Mouse (Mus musculus) heart, postnatal 14 days (tissue): Measurements from ENCODE around the gene Trim56. TPM values are rescaled to one million over a fixed set of nuclear protein-coding genes. Genes with fewer than 3 reads are reported as not detected.
A peak's percentile ranks its signal among the peaks of the same experiment; 100 is the strongest.

Experiments
- DNase-seq, 2 experiments: peaks; one replicate each; pipeline ENCODE4 v3.0.0; 2021 to 2022
- intact Hi-C: fragments of 180-260 bp; cut with DNase I; formaldehyde crosslinking; loops from one replicate; pipeline ENCODE4 v1.15.1; 2025
- total RNA-seq, 2 experiments: library from RNA; stranded (reverse); gene quantifications; 2 replicates each; pipeline ENCODE4 v1.2.3; 2021

Gene Trim56
- total RNA-seq, 2 experiments from 2014 or later = 19.4 to 20.4 TPM

DNA sequence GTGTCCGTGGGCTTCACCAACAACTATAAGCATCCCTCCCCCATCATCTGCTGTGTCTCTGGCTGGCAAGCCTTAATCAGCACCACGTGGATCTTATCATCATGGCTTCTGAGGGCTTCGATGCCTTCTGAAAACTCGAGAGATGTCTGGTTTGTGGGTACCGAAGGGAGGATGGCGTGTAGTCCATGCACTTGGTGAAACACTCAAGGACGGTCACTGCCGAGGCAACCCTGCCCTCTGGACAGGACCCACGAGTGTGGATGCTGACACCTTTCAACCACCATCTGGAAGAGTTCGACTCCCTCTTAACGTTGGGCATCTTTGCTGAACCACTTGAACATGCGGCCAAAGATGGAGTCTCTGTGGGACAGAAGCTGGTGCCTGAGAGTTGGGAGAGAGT lies 5.1 kb downstream of the Trim56 start:
- DNase-seq = no peak
- intact Hi-C loops = no loop called here

DNA sequence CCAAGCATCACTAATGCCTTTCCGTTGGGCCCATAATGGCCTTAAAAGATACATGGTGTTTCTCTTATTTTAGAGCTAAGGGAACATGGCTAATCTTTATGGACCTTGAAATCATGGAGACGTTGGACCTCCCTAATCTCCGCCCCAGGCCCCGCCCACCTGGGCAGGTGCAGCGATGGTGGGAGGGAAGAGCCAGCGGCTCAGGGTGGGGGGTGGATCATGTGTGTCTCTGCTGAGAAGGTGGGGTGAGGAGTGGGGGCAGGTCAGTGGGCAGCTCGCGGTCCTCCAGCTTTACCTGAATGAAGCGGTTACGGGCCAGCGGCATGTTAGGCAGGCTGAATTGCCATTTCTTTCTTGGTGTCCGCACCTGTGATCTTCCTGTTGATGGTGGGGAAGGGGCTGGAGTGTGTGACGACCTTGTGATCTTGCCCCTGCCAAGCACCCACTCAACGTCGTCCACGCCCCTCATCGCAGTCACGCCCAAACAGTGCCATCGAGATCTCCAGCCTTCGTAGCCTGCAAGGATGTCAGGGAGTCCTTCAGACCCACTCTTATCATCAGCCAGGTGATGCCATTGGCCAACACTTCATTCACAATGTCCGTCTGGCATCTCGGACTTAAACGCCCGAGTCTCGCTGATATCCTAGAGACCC lies 5.9 kb downstream of the Trim56 start:
- intact Hi-C loops = loop anchor here (10.0 kb wide), 1 partner anchor 185 kb away; no protein-coding TSS in a partner anchor
- no peak for DNase-seq

DNA sequence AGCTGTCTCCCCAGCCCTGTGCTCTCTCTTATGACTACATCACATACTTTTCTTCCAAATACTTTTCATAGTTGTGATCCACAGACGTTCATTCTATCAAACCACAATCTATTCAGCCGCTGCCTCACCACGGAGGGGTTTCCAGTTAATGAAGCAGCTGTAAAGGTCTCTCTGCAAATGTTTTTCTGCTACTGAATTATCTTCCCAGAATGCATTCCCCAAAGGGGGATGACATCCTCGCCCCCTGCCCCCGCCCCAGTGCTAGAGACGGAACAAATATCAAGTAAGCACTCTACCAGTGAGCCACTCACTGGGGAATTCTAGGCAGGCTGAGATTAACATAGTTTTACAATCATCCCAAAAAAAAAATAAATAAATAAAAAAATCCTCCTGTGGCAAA lies 7.9 kb downstream of the Trim56 start:
- intact Hi-C loops = loop anchor here (10.0 kb wide), 1 partner anchor 183 kb away; no protein-coding TSS in a partner anchor
- no peak for DNase-seq

DNA sequence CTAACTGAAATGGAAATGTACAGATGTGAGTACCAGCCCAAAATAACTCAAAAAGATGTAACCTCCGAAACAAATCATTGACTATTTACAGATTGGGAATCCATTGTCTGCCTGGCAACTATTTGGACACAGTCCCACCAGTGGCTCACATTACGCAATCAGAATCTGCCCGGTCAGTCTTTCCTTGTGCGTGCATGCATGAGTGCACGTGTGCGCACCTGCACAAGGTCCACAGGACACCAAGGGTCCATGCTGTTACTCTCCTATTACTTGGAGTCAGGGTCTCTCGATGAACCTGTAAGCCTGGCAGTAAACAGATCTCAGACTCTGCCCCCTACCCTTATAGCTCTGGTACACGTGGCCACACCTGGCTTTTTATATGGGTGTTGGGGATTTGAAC lies 8.3 kb downstream of the Trim56 start:
- intact Hi-C loops = loop anchor here (1.0 to 10.0 kb wide), 3 partner anchors 45 to 183 kb away; no protein-coding TSS in a partner anchor
- no peak for DNase-seq

DNA sequence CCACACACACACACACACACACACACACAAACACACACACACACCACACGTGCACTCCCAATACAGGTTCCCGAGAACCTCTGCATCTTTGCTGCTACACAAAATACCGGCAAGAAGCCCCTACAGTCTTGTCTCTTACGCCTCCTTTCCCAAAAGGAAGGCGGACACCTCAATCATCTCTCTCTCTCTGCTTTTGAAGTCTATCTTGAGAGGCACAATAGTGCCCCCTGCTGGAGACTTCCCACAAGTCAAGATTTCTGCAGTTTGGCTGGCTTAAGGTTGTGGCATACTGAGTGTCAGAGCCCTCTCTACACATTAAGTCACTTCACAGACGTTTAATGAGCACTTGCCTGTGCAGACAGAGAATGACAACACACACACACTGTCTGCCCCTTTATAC lies 9.0 kb downstream of the Trim56 start:
- intact Hi-C loops = loop anchor here (1.0 to 10.0 kb wide), 3 partner anchors 45 to 182 kb away; no protein-coding TSS in a partner anchor
- peak; percentile 85 to 89 for DNase-seq

DNA sequence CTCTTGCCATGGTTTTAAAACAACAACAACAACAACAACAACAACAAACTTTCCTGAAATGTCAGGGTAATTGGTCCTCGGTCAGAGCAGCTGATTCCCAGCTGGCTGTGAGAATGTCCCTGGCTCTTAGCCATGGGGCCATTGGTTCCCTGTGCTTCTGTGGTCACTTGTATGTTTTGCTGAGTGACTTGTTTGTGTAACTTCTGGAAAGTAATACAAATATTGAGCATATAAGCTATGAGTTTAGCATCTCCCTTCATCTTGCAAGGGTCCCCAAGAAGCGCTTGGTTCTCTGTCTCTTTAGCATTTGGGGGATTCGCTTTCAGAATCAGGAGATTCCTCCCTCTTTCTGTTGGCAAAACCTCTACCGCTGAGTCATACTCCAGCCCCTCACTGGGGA lies 9.6 kb downstream of the Trim56 start:
- intact Hi-C loops = loop anchor here (10.0 kb wide), 1 partner anchor 182 kb away; no protein-coding TSS in a partner anchor

DNA sequence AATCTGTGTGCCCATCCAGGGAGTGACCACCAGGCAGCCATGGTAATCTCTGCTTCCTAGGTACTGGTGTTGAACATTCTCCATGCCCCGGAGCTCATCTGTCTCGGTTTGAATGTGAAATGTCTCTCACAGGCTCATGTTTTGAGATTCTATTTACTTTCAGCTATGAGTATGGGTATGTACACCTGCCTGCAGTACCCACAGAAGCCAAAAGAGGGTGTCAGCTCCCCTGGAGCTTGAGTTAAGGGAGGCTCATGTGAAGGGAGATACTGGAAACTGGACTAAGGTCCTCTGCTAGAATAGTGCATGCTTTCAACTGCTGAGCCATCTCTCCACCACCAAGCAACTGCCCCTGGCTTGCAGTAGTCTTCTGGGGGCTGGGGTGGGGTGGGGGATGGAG lies 12.0 kb downstream of the Trim56 start:
- intact Hi-C loops = loop anchor here (10.0 kb wide), 1 partner anchor 179 kb away; no protein-coding TSS in a partner anchor
- DNase-seq = no peak

More for the DNA sequence above, 9.6 kb downstream of the Trim56 start:
- DNase-seq = peak; percentile 61 to 68

DNA sequence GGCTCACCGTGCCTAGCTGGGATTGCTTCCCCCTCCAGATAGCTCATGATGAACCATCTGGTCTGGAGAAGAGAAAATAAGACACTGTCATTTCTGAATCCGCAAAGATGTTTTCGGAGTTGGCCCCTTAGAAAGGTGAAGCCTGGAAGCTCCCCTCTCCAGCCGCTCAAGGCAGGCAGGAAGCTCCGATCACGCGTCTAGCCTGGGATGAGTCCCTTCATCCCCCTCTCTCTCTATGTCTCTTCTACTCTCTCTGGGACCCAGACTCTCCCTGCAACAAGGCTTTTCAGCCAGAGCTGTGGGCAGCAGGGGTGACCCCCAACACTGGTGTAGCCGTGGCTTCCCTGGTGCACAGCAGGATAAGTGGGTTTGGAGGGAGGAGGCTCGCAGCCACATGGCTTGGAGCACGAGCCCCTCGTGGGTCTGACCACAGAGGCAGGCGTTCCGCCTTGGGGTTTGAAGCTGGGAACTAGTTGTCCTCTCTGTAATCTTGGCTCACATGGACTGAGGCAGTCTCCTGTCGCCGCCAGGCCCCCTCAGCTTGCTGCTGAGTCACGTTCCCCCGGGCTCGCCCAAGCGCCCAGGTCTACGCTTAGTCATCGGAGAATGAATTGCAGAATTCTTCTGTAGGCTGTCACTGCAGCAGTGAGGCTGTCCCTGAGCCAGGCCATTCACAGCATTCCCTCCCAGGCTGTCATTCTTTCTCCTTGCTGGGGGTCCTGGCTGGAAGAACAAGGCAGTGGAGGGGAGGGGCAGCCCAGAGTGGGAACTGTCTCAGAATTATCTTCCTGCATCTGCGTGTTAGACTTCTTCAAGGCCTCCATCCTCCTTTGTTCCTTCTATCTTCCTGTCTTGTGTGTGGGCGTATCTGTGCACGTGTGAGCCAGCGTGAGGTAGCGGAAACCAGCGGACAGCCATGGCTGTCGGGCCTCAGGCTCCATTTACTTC lies 13.2 kb downstream of the Trim56 start:
- DNase-seq = peak; percentile 63 to 66
- intact Hi-C loops = loop anchor here (10.0 kb wide), 1 partner anchor 178 kb away; no protein-coding TSS in a partner anchor

DNA sequence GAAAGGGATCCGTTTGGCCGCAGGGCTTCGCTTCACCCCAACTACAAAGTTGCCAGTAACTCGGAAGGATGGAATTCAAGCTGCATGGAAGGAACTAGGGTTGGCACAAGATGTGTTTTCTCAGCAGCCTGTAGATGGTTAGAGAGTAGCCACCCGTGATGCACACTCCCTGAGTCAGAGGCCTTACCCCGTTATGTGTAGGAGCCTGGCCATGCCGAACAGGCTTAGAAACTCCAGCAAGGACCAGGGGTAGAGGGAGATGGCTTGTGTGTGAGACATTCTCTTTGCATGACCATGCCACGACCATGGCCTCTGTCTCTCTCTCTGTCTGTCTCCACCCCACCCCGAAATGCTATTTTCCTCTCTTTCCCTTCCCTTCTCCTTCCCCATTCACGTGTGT lies 13.9 kb downstream of the Trim56 start:
- intact Hi-C loops = loop anchor here (10.0 kb wide), 1 partner anchor 177 kb away; no protein-coding TSS in a partner anchor
- no peak for DNase-seq

DNA sequence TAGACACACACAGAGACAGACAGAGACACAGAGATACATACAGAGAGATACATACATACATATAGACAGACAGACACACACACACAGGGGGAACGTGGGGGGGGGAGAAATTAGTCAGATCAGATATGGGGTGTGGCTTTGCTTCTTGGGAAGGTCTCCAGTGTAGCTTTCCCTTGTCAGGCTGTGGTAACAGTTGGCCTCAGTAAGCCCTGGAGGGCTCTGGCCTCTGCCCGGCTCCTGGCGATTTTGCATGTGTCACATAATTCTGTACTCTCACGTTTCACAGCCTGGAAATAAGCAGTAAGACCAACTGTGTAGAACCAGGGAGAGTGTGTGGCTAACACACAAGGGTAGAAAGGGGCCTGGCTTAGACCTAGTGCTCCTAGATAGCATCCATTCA lies 15.3 kb downstream of the Trim56 start:
- intact Hi-C loops = loop anchor here (10.0 kb wide), 1 partner anchor 176 kb away; no protein-coding TSS in a partner anchor
- DNase-seq = no peak

DNA sequence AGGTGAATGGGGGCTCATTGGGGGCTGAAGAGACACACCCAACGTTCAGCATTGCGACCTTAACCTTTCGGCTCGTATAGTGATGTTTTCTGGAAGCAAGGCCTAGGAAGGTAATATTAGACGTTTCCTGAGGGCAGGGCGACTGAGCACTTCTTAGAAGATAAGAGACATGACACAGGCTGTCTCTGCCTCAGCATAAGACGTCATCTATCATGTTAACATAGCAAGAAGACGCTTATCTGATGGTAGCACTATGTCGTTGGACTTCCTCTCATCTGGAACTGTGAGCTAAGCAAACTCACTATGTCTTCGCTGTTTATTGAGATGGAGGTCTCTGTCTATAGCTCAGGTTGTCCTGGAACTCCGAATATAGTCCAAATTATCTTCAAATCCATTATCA lies 17.6 kb downstream of the Trim56 start:
- DNase-seq = no peak
- intact Hi-C loops = no loop called here

DNA sequence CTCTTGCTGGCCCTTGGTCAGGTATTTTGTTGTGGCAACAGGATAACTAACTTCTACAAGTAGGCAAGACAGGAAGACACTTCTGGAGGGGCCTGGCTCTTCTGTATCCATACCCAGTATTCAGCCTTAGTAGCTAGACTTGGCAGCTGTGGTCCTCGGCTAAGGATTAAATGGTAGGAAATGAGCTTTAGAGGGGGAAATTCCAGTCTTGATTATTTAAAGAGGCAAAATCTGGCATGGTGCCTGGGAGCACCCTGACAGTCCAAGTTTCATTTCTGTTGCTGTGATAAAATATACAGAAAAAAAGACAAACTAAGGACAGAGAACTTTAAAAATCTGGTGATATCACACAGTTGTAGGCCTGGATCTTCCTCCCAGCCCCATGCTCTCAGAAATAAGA lies 20.0 kb downstream of the Trim56 start:
- intact Hi-C loops = no loop called here
- DNase-seq = peak; percentile 60 to 66

DNA sequence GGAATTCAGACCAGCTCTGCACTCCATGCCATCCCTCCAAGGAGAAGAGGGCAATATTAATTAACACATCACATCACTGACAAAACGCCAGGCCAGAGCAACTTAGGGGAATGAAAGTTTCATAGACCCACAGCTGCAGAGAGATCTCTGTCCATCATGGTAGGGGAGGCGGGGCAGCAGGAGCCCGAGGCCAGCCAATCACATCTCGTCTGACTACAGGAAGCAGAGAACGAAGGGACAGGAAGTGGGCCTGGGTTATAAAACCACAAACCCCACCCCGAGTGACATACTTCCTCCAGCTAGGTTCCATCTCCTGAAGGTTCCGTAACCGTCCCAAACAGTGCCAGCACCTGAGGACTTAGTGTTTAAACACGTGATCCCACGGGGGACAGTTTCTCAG lies 20.9 kb downstream of the Trim56 start:
- no peak for DNase-seq
- intact Hi-C loops = no loop called here

DNA sequence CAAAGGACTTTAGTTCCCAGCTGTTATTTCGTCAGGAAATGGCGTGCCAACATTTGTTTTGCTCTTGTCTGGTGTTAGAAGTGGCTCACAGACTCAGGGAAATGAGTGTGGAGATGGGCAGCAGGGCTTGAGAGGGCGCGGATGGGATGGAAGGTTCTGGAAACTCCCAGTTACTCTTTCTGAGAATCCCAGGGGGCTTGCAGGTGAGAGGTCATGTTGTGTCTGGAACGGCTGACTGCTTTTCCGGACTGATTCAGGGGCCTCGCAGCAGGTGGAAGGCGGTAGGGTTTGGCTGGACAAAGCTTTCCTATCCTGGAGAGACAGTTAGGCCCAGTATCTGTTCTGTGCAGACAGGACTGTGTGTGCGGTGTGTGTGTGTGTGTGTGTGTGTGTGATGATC lies 22.3 kb downstream of the Trim56 start:
- peak; percentile 42 to 48 for DNase-seq
- intact Hi-C loops = no loop called here

DNA sequence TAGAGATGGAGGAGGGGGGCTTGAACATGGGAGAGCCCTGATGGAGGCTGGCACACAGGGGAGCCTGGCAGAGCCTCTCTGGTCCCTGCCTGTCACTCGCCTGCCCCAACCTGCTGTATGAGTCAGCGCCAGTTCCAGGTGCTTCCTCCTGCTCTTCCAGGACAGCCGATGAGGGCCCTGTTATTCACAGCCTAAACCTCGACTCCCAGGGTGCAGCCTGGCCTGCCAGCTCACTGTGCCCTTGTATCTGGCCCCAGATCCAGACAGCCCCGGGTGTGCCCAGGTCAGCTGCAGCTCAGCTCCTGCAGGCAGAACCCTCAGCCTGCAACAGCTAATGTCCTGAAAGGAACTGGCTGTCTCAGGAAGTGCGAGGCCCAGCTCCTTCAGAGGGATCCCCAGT lies 24.4 kb downstream of the Trim56 start:
- intact Hi-C loops = no loop called here
- no peak for DNase-seq

DNA sequence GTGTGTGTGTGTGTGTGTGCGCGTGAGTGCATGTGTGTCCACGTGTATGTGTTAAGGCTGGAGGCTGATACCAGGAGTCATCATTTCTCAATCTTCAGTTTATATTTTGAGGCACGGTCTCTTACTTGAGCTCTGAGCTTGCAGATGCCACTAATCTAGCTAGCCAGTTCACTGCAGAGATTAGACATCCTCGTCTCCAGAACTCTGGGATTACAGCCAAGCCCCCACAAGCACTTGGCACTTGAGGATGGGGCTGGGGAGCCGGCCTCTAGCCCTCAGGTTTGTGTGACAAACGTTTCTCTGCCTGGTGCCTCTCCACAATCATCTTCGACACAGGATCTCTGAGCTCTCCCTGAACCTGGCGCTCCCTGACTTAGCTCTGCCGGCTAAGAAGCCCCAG lies 25.1 kb downstream of the Trim56 start:
- DNase-seq = no peak
- intact Hi-C loops = no loop called here

DNA sequence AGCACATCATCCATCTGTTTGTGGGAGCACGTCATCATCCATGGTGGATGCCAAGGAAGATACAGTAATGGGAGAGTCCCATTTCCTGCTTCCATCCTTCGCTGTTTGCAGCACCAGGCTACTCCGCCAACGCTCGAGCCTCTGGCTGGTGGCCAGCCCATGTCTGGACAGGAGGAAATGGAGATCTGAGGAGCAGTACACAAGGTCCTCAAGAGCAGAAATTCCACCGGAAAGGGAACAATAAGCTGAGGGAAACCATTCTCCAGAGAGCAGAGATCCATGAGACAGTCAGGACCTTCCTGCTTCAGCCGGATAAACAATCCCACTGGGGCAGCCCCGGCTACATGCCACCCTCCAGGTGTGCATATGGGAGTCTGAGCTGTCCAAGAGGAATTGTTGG lies 28.6 kb downstream of the Trim56 start:
- intact Hi-C loops = no loop called here
- DNase-seq = peak; percentile 68 to 77

DNA sequence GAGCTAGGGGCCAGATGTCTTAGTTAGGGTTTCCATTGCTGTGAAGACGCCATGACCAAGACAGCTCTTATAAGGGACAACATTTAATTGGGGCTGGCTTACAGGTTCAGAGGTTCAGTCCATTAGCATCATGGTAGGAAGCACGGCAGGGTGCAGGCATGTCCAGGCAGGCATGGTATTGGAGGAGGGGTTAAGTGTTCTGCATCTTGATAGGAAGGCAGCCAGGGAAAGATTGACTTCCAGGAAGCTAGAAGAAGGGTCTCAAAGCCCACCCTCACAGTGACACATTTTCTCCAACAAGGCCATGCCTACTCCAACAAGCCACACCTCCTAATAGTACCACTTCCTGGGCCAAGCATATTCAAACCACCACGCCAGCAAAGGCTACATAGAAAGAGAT lies 30.3 kb downstream of the Trim56 start:
- intact Hi-C loops = no loop called here
- DNase-seq = no peak

DNA sequence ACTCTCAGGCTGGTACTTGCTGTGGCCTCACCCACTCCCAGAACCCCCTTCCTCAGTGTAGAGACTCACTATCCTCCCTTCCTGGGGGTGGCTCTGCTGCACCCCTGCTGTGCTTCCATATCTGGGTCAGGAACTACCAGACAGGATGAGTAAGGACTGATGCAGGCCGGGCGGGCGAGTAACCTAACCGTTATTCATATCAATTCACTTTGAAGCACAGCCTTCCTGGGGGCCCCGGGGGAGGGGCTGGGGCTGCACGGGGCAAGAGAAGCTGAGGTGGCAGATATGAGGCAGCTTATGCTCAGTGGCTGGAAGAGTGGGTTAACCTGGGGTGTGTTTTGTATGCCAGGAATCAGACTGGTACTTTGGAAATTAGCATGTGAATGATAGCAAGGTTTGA lies 31.0 kb downstream of the Trim56 start:
- no peak for DNase-seq
- intact Hi-C loops = no loop called here

DNA sequence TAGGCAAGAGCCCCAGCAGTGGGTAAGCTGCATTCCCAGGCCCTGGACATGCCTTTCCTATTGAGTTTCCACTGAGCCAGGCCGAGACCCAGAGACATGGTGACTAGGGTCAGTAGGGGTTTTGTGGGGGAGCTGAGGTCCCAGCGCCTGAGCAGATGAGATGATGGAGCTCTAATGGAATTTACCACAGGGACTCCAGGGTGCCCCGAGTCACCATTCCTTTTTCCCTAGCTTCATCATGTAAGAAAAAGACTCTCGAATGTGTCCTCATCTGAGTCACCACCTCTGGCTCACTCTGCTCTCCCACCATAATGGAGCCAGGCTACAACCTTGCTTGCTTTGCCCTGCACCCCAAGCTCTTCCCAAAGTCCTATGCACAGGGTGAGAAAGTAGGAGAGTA lies 33.0 kb downstream of the Trim56 start:
- intact Hi-C loops = no loop called here
- DNase-seq = no peak

DNA sequence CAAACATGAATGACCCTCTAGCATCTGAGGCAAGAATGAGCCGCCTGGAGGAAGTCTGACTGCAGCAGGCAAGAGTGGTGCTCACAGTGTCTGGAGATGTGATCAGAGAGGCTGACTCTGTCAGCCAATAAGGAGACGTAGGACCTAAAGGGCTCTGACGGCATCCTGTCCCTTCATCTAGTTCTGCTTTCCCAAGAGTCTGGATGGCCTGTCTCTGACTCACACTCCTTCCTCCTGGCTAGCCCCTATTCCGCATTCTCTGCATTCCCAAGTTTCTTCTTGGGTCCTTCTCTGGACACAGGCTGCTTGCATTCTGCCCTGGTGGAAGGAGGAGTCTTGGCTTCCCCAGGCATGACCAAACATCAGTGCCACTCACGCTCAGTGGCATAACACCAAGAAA lies 36.2 kb downstream of the Trim56 start:
- intact Hi-C loops = no loop called here
- peak; percentile 19 to 24 for DNase-seq
